Mouse (Mus musculus) layer of hippocampus, postnatal 14 days (tissue): ENCODE measurements at regions not wholly inside any gene's neighbourhood (a gene's known extent, or its start where the extent isn't known, plus 50 kb on each side); places are given as distances from the start of the nearest gene placed in this dataset.
A peak's percentile ranks its signal among the peaks of the same experiment; 100 is the strongest.
"Not testable (repeated sequence)": the region's sequence is repeated elsewhere in the genome, so short reads cannot be mapped to it uniquely, and the experiment has no call there.

Source experiments
- DNase-seq, 2 experiments: peaks; one replicate each; pipeline ENCODE4 v3.0.0; 2021 to 2022; ENCODE audit warnings: low spot score in 2 of 2, mixed read lengths in 1 of 2

DNA sequence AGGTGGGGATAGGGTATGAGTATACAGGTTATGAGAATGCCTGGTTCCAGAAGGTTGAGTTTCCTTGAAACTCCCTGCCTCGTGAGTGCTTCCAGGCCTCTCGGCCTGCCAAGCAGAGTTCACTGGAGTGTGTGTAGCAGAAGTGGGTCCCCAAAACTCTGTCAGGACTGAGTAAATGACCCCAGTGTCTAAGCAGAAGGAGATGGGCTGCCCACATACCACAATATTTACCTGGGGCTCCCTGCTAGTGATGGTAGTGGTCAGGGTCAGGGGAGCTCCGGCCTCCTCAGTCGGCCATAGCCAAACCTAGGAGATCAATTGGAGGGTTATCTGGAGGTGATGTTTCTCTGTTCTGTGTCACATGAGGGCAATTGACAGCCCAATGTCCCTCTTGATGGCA lies 126.9 kb upstream of the Thpo start:
- DNase-seq, result no peak

DNA sequence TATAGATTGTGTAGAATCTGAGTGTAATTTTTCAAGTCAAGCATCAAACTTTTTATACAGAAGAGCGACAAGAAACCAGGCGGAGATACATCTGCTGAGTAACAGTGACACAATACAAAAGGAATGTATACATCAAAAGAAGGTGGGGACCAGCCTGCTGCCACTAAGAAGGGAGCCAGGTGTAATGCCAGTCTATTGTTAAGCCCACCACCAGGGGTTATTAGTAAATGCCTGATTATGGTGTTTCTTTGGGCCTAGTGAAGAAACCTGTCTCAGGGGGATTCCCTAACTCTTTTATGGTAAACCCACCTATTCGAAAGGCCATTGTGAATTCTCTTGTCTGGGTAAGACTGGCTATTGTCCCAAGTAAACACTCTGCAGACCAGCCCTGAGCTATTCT lies 126.3 kb upstream of the Thpo start:
- DNase-seq, result not testable (repeated sequence)

DNA sequence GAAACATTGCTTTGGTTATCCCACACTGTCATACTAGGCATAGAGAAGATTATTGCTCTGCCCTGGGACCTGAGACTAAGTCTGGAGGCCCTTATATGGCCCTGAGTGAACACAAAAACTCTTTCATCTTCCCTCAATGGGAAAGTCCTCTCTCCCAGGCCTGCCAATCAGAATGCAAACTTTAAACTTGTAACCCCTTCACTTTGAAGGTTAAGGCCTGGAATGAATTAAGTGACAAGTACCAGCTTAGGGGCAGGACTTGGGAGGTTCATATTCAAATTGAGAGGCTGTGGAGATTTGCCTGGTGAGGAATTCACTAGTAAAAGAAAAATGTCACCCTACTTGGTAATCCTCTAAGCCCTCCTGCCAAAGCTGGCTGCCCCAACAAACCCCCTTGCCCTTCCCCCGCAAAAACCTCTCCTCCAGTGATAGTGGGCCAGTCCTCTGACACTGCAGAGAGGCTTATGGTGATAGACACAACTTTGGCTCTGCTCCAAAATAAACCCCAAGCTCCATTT lies 120.4 kb upstream of the Thpo start:
- no peak for DNase-seq

DNA sequence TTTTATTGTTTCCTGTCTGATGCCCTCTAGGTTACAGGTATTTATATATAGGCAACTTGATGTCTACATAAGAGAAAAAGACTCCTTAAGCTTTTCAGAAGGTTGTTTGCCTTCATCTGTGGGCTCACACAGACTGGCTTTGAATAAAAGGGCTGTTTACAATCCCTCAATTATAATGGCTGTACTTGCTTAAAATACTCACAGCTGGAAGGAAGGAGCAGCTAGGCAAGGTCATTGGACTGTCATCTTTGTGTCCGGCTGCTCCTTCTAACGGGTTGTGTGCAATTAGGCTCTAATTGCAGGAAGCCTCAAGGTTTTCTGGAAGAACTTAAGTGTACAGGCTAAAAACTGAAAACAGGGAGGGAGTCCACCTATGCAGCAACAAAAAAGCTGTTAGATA lies 103.8 kb upstream of the Thpo start:
- no peak for DNase-seq

DNA sequence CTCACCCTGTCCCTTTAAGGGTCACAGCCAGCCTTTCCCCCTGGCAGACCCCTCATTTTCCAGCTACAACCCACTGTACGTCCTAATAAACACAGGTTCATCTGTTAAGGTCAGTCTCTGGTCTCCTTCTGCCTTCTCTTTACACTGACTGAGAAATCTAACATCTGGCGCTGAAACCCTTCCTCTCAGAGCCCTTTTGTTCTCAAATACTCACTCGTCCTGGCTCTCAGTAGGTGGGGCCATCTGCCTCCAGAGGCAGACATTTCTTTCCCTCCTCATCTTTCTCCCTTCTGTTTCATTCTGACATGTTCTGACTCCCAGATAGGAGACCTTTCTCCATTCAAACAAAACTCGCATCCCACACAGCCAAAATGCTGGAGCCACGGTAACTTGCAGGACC lies 102.6 kb upstream of the Thpo start:
- no peak for DNase-seq

DNA sequence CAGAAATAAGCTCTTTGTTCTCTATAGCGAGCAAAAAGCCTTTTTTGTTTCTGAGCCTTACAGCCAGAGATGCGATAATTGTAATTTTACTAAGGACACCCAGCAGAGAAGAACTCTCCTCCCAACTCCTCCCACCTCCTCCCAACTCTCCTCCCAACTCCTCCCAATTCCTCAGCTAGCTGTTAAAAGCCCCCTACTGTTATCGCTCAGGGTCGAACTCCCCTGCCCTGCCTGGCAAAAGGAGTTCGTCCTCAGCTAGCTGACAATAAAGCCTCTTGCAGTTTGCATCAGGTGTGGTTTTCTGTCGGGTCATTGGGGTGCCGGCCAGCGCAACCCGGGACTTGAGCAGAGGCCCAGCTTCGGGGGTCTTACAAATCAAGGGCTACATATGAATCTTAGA lies 99.5 kb upstream of the Thpo start:
- not testable (repeated sequence) for DNase-seq

DNA sequence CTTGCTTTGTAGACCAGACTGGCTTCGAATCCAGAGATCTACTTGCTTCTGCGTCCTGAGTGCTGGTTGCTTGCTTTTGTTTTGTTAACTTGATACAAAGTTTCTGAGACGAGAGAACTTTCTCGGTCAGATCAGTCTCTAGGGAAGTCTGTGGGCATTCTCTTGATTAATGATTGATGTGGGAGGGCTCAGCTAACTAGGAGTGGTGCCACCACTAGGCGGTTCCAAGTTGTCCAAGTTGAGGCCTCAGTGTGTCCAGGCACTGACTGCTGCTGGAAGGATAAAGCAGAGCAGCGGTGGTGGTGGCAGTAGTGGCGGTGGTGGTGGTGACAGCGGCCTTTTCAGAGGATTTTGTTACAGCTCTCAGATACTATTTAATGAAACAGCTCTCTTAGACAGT lies 99.0 kb upstream of the Thpo start:
- no peak for DNase-seq

DNA sequence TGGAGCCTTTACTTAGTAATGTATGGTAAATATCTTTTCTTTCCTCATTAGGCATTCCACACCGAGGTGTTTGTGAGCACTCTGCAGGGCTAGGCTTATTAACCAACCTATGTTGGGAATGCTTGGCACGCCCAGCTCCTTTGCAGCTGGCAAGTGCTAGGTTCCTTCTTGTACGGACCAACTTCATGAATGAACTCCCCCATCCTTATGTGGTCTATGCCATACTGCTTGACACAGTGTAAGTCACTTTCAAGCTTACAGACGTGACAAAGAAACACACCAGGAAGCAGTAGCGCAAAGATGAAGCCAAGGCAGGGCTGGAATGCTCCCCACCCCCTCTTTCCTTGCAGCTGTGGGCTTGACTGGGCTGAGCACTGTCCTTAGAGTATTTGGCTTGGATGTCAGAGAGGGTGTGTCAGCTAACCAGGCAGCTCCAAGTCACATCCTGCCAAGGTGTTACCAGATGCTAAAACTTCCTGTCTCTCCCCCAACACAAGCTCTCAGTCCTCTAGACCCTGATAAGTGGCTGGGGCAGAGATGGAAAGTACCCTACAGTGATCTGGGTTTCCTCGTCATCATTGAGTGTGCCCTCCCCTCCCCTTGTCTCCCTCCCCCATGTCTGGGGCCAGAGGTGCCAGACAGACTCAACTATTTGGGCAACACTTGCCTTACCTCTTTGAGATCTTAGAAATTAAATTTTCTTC lies 95.6 kb upstream of the Thpo start:
- no peak for DNase-seq

DNA sequence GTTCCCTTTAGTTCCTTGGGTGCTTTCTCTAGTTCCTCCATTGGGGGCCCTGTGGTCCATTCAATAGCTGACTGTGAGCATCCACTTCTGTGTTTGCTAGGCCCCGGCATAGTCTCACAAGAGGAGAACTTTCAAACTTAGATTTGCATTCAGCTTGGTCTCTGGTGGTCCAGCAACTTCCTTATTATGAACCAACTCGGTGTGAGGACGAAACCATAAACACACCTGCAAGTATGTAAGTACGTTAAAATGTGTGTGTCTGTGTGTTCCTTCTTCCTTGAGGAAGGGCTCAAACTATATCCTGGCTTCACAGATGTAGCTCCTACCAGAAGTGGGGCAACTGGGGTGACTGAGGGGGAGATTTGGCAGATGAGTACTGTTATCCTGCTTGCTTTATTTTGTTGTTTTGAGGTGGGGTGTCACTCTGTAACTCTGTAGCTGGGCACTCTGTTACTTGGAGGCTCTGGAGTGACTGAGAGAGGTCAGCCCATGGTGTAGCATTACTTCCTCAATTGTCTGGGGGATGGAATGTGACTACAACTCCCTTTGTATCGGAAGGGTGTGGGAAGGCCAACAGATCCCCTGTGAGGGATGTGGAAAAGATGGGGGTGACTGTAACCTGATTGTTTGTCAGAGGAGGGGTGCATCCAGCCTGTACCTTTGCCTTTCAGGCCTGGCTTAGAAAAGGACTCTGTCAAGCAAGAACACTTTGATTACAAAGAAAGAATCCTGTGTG lies 94.9 kb upstream of the Thpo start:
- DNase-seq, result no peak

DNA sequence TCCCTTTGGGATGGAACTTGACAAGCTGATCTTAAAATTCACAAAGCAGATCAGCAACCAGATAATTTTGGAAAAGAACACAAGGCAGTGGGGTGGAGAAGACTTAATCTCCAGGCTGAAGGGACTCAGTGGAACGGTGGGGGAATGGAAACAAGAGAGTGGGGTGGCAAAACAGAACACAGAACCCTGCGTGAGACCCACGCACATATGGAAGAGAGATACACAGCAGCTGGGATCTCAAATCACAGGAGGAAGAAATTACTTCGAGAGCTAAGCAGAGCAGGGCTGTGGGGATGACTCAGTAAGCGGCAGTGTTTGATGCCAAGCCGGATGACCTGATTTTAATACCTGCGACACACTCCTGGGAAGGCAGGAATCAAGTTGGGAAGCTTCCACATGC lies 89.9 kb upstream of the Thpo start:
- peak; percentile 13 to 58 for DNase-seq

DNA sequence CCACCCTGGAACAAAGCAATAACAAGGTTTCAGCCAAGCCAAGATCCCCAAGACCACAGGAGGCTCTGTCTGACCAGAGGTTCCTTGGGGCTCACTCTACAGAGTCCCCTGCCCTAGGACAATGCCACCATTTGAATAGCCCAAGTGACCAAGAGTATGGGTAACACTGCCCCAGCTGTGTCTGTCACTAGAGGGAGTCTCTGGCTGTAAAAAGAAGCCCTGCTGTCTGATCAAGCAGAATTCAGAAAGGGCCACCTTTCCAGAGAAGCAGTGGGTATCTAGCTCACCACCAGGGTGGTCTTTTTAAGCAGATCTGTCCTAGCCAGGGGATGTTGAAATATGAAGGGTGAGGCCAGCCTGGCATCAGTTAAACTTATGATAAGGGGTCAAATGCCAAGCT lies 86.6 kb upstream of the Thpo start:
- DNase-seq, result no peak

DNA sequence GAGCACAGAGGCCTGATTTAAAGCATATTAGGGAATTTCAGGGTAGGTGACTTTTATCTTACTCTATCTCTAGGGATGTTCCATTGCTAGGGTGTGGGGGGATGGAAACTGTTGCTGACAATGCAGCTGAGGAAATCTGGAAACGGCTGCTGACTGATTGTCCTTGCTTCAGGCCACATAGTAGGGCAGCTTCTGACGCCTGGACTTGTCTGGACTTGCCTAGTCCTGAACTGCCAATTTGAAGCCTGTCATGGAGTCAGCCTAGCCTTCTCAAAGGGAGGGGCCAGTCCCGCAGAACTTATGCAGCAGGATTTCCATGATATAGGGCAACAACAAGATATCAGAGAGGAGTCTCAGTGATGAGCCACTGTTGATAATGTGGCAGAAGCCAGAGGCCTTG lies 85.3 kb upstream of the Thpo start:
- DNase-seq, result no peak

DNA sequence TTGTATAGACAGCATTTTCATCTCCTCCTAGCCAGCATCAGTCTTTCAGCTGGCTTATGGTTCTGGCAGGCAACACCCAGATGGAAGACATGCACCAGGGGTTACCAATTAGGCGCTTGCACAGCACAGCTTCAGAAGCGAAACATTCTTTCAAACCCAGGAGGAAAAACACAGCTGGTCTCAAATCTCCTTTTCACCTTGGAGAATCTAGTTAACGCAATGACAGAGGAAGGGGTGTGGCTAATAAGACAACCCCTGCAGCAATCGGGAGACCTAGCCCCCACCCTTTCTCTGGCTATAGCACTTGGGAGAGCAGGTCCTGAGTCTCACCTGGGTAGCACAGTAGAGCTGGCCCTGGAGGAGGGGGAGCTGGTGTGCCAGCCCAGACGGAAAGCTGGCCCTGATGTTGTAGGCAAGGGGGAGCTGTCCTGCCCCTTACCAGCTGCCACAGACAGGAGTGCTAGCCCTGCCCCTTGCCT lies 84.4 kb upstream of the Thpo start:
- DNase-seq, result no peak

DNA sequence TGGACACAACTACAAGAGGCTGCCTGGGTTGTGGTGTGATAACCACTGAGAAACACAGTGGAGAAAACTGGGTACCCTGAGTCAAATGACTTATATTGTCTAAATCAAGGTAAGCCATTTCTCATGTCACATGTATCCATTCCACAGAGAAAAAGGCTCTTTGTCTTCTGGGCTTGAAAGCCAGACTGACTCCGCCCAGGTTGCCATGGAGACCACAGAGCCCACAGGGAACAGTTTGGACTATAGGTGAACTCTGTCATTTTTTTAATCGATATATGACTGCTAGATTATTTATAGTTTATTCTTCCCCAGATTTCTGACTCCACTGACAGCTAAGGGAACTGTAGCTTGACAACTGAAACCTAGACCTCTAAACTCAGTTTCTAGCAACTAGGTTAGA lies 80.7 kb upstream of the Thpo start:
- DNase-seq, result no peak

DNA sequence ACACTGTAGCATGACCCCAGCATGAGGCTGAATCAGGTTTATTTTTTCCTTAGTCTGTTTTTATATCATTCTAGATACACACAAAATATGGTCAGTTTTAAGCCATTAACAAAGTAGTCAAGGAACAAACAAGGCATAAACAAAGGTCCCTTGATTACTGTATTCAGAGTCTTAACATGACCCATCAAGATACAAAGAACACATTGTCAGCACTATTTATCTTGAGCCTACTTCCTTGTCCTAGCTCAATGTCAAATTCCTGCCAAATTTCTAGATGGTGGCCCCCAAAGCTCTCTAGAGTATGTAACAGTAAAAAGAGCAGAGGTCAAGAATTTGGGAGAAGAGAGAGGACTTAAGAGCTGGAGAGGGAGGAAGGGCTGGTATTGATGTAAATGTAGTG lies 79.9 kb upstream of the Thpo start:
- DNase-seq, result no peak

DNA sequence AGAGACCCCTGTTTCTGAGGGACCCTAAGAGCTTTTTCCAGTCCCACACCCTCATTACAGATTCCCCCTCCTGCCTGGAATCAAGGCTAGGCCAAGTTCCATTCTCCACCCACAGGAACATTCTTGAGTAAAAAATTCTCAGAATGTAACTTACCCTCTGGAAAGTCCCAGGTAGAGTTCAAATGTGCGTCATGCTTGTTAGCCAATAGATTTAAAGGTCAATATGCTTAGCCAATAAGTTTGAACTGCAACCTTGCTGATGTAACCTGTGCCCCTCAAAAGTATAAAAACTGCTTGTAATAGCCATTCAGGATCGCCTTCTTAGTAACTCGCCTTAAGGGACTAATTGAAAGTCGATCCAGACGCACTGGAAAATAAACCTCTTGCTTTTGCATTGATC lies 77.7 kb upstream of the Thpo start:
- DNase-seq, result not testable (repeated sequence)

DNA sequence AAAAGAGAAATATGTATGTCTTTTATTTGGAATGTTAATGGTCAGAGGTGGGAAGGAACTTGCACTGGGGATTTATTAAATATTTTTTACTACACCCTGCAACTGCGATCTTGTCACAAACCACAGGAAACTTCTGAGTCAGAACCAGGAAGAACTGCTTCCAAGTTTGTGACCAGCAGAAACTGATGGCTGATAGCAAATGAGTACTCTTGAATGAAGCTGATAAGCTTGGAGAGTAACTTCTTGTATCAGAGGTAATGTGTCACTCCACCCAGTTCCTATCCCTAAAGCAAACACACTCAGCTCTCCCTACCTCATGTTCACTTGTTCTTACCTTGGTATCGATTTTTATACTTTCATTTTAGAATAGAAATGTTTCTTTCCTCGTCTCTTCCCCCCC lies 76.0 kb upstream of the Thpo start:
- no peak for DNase-seq

DNA sequence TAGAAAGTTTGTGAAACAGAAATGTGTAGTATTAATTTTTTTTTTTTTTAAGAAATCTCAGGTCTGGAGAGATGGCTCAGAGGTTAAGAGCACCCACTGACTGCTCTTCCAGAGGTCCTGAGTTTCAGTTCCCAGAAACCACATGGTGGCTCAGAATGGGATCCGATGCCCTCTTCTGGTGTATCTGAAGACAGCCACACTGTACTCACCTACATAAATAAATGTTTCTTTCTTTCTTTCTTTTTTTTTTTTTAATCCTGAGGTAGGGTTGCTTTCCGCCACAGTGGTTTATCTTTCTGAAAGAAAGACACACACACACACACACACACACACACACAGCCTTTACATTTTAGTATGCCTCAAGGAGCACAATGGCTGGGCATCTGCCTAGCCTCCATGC lies 74.0 kb upstream of the Thpo start:
- no peak for DNase-seq

DNA sequence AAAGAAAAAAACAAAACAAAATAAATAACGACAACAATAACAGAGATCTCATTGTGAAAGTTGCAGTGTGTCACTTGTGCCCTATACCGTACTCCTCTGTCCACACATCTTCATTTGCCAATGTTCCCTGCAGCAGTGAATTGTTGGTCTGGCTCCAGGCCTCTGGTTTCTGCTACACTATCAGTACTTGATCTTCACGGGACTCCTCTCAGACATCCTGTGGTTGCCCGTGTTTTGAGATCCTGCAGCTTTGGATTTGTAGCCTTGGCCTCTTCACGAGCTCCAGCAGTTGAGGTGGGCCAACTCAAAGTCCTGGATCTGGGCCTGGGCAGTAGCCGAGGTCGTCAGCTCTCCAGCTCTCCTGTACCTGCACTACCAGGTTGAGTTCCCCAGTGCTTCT lies 72.4 kb upstream of the Thpo start:
- DNase-seq, result no peak

DNA sequence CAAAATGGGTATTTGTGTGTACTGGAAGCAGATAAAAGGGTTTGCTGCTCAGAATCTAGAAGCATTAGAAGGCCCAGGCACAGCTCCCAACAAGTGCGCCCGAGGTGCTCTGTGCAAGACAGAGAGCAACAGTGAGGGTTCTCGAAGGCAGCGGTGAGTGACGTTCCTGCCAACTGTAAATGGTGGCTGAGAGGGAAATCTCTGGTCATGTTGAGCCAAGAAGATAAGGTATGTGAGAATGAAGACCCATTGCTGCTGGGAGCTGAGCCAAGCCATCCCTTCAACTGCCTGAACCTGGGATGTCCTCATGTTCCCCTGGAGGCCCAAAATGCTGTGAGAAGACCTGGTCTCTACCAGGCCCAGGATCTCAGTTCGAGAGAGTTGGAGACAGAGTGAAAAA lies 71.5 kb upstream of the Thpo start:
- no peak for DNase-seq

DNA sequence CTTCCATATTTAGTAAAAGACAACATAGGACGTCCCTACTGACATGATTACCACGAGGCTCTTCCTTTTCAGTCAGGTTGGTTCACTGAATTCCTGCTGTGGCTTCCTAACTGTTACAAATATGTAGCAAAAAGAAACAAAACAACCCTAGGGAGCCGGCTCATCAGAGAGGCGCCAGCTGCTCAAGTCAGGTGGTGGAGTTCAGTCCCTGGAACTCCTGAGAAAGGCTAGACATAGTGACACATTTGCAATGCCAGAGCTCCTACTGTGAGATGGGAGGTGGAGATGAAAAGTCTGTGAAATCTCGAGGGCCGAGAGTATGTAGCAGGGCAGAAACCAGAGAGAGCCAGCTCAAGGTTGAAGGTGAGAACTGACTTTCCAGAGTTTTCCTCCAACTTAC lies 70.8 kb upstream of the Thpo start:
- no peak for DNase-seq

DNA sequence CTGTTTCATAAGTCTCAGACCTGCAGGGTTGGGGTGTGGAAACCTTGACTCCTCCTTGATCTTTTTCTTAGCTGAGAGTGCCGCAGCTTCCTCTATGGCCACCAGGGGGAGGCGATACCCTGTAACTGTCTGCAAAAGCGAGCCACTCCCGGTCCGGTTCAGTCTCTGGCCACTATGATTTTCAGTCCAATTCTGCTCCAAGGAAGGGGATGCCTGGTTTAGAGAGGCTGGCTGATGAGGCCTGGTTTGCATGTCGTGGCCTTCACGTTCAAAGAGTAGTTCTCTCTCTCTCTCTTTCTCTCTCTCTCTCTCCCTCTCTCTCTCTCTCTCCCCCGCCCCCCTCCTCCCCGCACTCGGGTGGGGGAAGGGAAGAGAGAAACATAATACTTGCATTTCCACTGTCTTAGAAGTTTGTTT lies 70.3 kb upstream of the Thpo start:
- peak; percentile 71 to 75 for DNase-seq
